Mouse (Mus musculus) G1E (cell line): ENCODE measurements around the gene Rnf20. TPM values are rescaled to one million over a fixed set of nuclear protein-coding genes. Genes with fewer than 3 reads are reported as not detected.
A peak's percentile ranks its signal among the peaks of the same experiment; 100 is the strongest.

ENCODE experiments used
- ATAC-seq: 2 replicates; pipeline ENCODE4 v1.8.0; 2016; ENCODE audit warnings: mild to moderate bottlenecking; ENCODE audit not compliant: insufficient number of reproducible peaks, poor library complexity, low FRiP score, severe bottlenecking; ENCODE audit errors: extremely low read depth
- DNase-seq: peaks from one replicate; pipeline ENCODE4 v3.0.0; 2012; ENCODE audit warnings: low spot score
- H3K27me3 ChIP-seq: 2 replicates; pipeline ENCODE4 v1.6.1; 2012; ENCODE audit warnings: mild to moderate bottlenecking, low read length, inconsistent platforms; ENCODE audit not compliant: insufficient read depth
- H3K36me3 ChIP-seq: replicated peaks from 2 replicates; pipeline ENCODE3; 2012; ENCODE audit warnings: mild to moderate bottlenecking, inconsistent platforms
- H3K4me1 ChIP-seq: 2 replicates; pipeline ENCODE4 v1.6.1; 2012; ENCODE audit warnings: low read depth, low read length, inconsistent platforms, mixed read lengths; ENCODE audit not compliant: insufficient read depth
- H3K4me3 ChIP-seq: 2 replicates; pipeline ENCODE4 v1.5.1; 2012; ENCODE audit warnings: low read depth, mild to moderate bottlenecking, inconsistent platforms, low read length, moderate library complexity, mixed read lengths
- H3K9me3 ChIP-seq: replicated peaks from 2 replicates; pipeline ENCODE4 v1.6.1; 2012; ENCODE audit warnings: inconsistent platforms
- CTCF ChIP-seq: IDR thresholded peaks from 2 replicates; pipeline ENCODE4 v1.5.1; 2012; ENCODE audit warnings: low read depth, low read length, inconsistent platforms, mixed read lengths
- GATA1 ChIP-seq: IDR thresholded peaks from 2 replicates; pipeline ENCODE4 v1.6.1; 2012; ENCODE audit warnings: borderline replicate concordance, low read length, inconsistent platforms, mixed read lengths
- GATA2 ChIP-seq: IDR thresholded peaks from 2 replicates; pipeline ENCODE4 v1.6.1; 2012; ENCODE audit warnings: low read depth, low read length, inconsistent platforms, borderline replicate concordance
- POLR2AphosphoS5 ChIP-seq: IDR thresholded peaks from 2 replicates; pipeline ENCODE4 v1.6.1; 2012; ENCODE audit warnings: low read depth, low read length, inconsistent platforms; ENCODE audit not compliant: insufficient replicate concordance
- TAL1 ChIP-seq: conservative IDR thresholded peaks from 2 replicates; pipeline ENCODE4 v1.6.1; 2012; ENCODE audit warnings: low read depth, low read length, inconsistent platforms, mixed read lengths
- polyA plus RNA-seq: library from polyadenylated mRNA; stranded (reverse); fragments of >175 nt; gene quantifications from 2 replicates; pipeline ENCODE4 v1.2.3, GENCODE M21; 2012
- total RNA-seq, 2 experiments: library from RNA; stranded (forward) in 1 of 2; stranded (reverse) in 1 of 2; fragments of 200-1000 nt in 1 of 2; fragments of >200 nt in 1 of 2; fragmentation: Nextera tagmentation in 1 of 2; gene quantifications; 2 replicates each; pipeline ENCODE4 v1.2.3; 2014 to 2017

Rnf20 gene
- total RNA-seq (2014; fragmentation: Nextera tagmentation) (95.7 and 111 TPM in 2 replicates), total RNA-seq (2017) (116 and 123 TPM in 2 replicates), polyA plus RNA-seq (33.6 and 35.2 TPM in 2 replicates)

- peak; percentile 94 for DNase-seq
- peak; percentile 95 for ATAC-seq
- H3K27me3 ChIP-seq, result no peaks in the 10 kb centered on the region
- H3K36me3 ChIP-seq, result peaks cover 31% of the 10 kb centered on the region
- TF ChIP-seq GATA2 (no peak), POLR2AphosphoS5 (no peak), TAL1 (no peak), CTCF (no peak)
- peaks cover 29% of the 10 kb centered on the region for H3K4me1 ChIP-seq
- peak within 1 kb of the TSS; percentile 80 for H3K4me3 ChIP-seq
- no peaks in the 10 kb centered on the region for H3K9me3 ChIP-seq
Measured at GRCm38 (mm10) chr4:49631319-49632138, at the start of gene Rnf20. Gene Rnf20, plus strand, starts transcription at chr4:49632006.

- no peak for DNase-seq
- TF ChIP-seq POLR2AphosphoS5 (no peak), TAL1 (no peak)
- Histone ChIP-seq H3K36me3 (peaks cover 55% of the 10 kb centered on the region), H3K4me3 (peak overlapping the region; percentile 58; the same call in 1 of the 2 replicates), H3K9me3 (no peaks in the 10 kb centered on the region), H3K4me1 (peaks cover 68% of the 10 kb centered on the region), H3K27me3 (no peaks in the 10 kb centered on the region)
- ATAC-seq, result no peak
Measured at GRCm38 (mm10) chr4:49583965-49584831, 47.6 kb upstream of the Rnf20 start.

DNA sequence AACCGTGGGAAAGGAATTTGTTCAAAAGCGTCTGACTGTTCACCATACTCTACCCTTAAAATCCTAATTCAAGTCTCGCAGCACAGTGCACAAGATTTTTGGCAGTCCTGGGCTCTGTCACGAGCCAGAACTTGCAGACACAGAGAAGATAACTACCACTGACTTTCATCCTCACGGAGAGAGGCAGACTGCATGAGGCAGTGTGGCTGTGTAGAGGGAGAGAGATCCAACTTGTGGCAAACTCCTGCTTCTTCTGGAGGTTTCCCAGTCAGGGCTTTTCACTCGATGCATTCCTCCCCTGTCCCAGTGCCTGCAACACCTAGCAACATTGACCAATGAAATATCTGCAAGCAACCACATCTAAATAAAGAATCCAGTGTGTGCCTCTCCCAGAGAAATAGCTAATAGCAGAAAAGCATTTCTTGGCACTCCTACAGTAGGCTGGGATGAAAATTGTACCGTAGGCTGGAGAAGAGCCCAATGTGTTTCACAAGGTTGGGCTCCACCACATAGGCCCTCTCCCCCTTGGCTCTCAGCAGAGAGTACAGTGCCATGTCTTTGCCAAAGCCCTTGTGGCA lies 46.2 kb upstream of the Rnf20 start:
- Histone ChIP-seq H3K36me3 (peaks cover 67% of the 10 kb centered on the region), H3K4me1 (peaks cover 65% of the 10 kb centered on the region), H3K9me3 (no peaks in the 10 kb centered on the region), H3K4me3 (no peak overlapping the region), H3K27me3 (no peaks in the 10 kb centered on the region)
- ATAC-seq (no peak), DNase-seq (no peak)
- TF ChIP-seq POLR2AphosphoS5 (no peak), GATA1 (no peak), GATA2 (no peak), TAL1 (no peak), CTCF (no peak)

DNA sequence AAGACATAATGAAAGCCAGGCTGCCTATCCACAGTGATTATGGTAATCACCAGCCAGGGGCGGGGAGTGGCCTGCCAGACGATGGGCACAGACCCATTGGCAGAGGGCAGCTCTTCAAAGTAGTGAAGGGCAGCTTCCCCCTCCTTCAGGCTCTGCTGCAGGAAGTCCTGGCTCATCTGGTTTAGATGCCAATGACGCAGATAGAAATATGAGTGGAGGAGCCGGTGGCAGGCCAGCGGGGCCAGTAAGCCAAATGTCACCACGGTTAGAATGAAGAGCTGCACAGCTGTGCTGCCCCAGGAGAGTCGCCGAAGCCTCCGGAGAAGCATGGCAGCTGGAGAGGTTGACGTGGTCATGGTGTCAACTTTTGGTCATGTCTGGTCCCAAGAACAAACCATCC lies 45.0 kb upstream of the Rnf20 start:
- TF ChIP-seq POLR2AphosphoS5 (no peak), GATA1 (no peak), TAL1 (no peak), CTCF (no peak), GATA2 (no peak)
- ATAC-seq, result no peak

DNA sequence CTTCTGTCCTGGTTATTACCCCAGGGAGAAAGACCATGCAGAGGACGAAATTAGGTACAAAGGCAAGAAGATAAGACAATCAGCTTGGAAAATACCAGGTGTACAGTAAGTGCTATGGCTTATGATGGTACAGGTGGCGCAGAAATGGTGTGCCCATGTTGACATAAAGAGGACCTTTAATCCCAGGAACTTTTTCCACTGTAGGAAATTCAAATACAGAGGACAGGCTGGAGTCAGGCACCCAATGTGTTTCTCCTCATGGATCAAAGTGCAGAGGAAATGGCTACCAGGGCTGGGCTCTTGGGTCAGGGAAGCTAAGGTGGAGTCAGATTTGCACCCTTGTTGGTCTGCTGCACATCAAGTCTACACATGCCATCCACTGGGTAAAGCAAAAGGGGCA lies 41.7 kb upstream of the Rnf20 start:
- DNase-seq, result no peak
- Histone ChIP-seq H3K4me1 (peaks cover 46% of the 10 kb centered on the region), H3K36me3 (peaks cover 59% of the 10 kb centered on the region), H3K9me3 (no peaks in the 10 kb centered on the region), H3K4me3 (no peak overlapping the region), H3K27me3 (no peaks in the 10 kb centered on the region)
- ATAC-seq, result no peak
- TF ChIP-seq GATA2, result no peak
- TF ChIP-seq POLR2AphosphoS5, result no peak
- TF ChIP-seq TAL1, result no peak
- TF ChIP-seq GATA1, result no peak
- no peak for TF ChIP-seq CTCF

More for the DNA sequence above, 45.0 kb upstream of the Rnf20 start:
- H3K9me3 ChIP-seq, result no peaks in the 10 kb centered on the region
- DNase-seq, result no peak
- H3K4me3 ChIP-seq, result no peak overlapping the region
- H3K36me3 ChIP-seq, result peaks cover 71% of the 10 kb centered on the region
- H3K27me3 ChIP-seq, result no peaks in the 10 kb centered on the region
- peaks cover 62% of the 10 kb centered on the region for H3K4me1 ChIP-seq

GRCm38 (mm10) chr4:49596846-49597182 lies 35.0 kb upstream of the Rnf20 start:
- Histone ChIP-seq H3K27me3 (no peaks in the 10 kb centered on the region), H3K4me3 (peak overlapping the region; percentile 92), H3K4me1 (peaks cover 39% of the 10 kb centered on the region), H3K9me3 (no peaks in the 10 kb centered on the region), H3K36me3 (peaks cover 4% of the 10 kb centered on the region)
- DNase-seq (no peak), ATAC-seq (no peak)
- TF ChIP-seq POLR2AphosphoS5 (no peak), GATA1 (no peak), GATA2 (no peak), TAL1 (no peak), CTCF (no peak)
